In genomic region chr17:27857649-27858475, GRCm38 (mm10) we compare ENCODE assay signal across 8 mouse cellular contexts. TPM values are rescaled to one million over a fixed set of nuclear protein-coding genes. Genes with fewer than 3 reads are reported as not detected.
DNase-seq lines count a peak whose midpoint lies in the region; ATAC-seq and TF ChIP-seq lines count a peak whose summit lies in the region.

No protein-coding gene starts in this region.

- H3K9me3 ChIP-seq in kidney, postnatal 0 days (replicated peaks; ENCODE audit: low read length), result no peaks in the 10 kb centered on the region
- no peaks in the 10 kb centered on the region for H3K9me3 ChIP-seq in limb, embryonic 12.5 days
- no peaks in the 10 kb centered on the region for H3K9me3 ChIP-seq in neural tube, embryonic 12.5 days

- 30% methylated on average over 11 of the region's 11 CpGs for WGBS in kidney, postnatal 0 days
- WGBS in limb, embryonic 12.5 days, result 48% methylated on average over 11 of the region's 11 CpGs
- WGBS in neural tube, embryonic 12.5 days, result 40% methylated on average over 11 of the region's 11 CpGs

- H3K27ac ChIP-seq in kidney, postnatal 0 days, result 0 out of 2 replicates have a peak overlapping the region, but pooled peaks have one; percentile 89
- no peak overlapping the region for H3K27ac ChIP-seq in embryonic fibroblast, embryonic 13.5 days (ENCODE audit: insufficient read depth, low read length)
- peak overlapping the region; percentile 89; the same call in 1 of the 2 replicates for H3K27ac ChIP-seq in limb, embryonic 12.5 days
- no peak overlapping the region for H3K27ac ChIP-seq in neural tube, embryonic 12.5 days

- H3K9ac ChIP-seq in kidney, postnatal 0 days (ENCODE audit: low read depth, low read length), result peak overlapping the region; percentile 92
- peak overlapping the region; percentile 90 for H3K9ac ChIP-seq in limb, embryonic 12.5 days (replicated peaks)
- peak overlapping the region; percentile 89 for H3K9ac ChIP-seq in neural tube, embryonic 12.5 days

- peak overlapping the region; percentile 89 for H3K4me2 ChIP-seq in kidney, postnatal 0 days (ENCODE audit: low read length)
- H3K4me2 ChIP-seq in limb, embryonic 12.5 days, result peak overlapping the region; percentile 89
- H3K4me2 ChIP-seq in neural tube, embryonic 12.5 days (replicated peaks), result peak overlapping the region; percentile 94

- H3K4me1 ChIP-seq in kidney, postnatal 0 days (replicated peaks; ENCODE audit: insufficient read depth, low read length), result peaks cover 18% of the 10 kb centered on the region
- H3K4me1 ChIP-seq in embryonic fibroblast, embryonic 13.5 days (ENCODE audit: control insufficient read depth, insufficient read depth, low read length), result peaks cover 6% of the 10 kb centered on the region; the same call in 1 of the 2 replicates
- H3K4me1 ChIP-seq in limb, embryonic 12.5 days (replicated peaks), result peaks cover 27% of the 10 kb centered on the region
- peaks cover 25% of the 10 kb centered on the region for H3K4me1 ChIP-seq in neural tube, embryonic 12.5 days

- H3K36me3 ChIP-seq in kidney, postnatal 0 days (ENCODE audit: insufficient read depth, low read length), result peaks cover 9% of the 10 kb centered on the region; the same call in 1 of the 2 replicates
- peaks cover 16% of the 10 kb centered on the region for H3K36me3 ChIP-seq in limb, embryonic 12.5 days
- peaks cover 14% of the 10 kb centered on the region for H3K36me3 ChIP-seq in neural tube, embryonic 12.5 days

- no peaks in the 10 kb centered on the region for H3K27me3 ChIP-seq in kidney, postnatal 0 days (ENCODE audit: insufficient read depth, low read length)
- no peaks in the 10 kb centered on the region for H3K27me3 ChIP-seq in limb, embryonic 12.5 days
- no peaks in the 10 kb centered on the region for H3K27me3 ChIP-seq in neural tube, embryonic 12.5 days (replicated peaks)

- TF ChIP-seq CTCF in kidney, postnatal 0 days (IDR thresholded peaks at IDR 0.05; ENCODE audit: low read depth), result no peak
- TF ChIP-seq CTCF in embryonic fibroblast, embryonic 13.5 days (IDR thresholded peaks at IDR 0.05; ENCODE audit: borderline replicate concordance, insufficient read depth, low read length), result no peak

- peak overlapping the region; percentile 93 for H3K4me3 ChIP-seq in kidney, postnatal 0 days (replicated peaks; ENCODE audit: low read depth, low read length)
- H3K4me3 ChIP-seq in embryonic fibroblast, embryonic 13.5 days (ENCODE audit: insufficient read depth, low read length), result peak overlapping the region; percentile 71
- H3K4me3 ChIP-seq in limb, embryonic 12.5 days (replicated peaks), result peak overlapping the region; percentile 90
- H3K4me3 ChIP-seq in neural tube, embryonic 12.5 days, result peak overlapping the region; percentile 85

- no peak for ATAC-seq in kidney, postnatal 0 days (replicated peaks; ENCODE audit: low FRiP score, low read depth)
- no peak for ATAC-seq in limb, embryonic 12.5 days (ENCODE audit: insufficient number of reproducible peaks, insufficient read depth, low FRiP score, low TSS enrichment, low read depth)
- ATAC-seq in neural tube, embryonic 12.5 days (ENCODE audit: low FRiP score, low read depth), result no peak

- no peak for TF ChIP-seq POLR2A in embryonic fibroblast, embryonic 13.5 days (IDR thresholded peaks at IDR 0.05; ENCODE audit: low read depth, low read length)

- DNase-seq in kidney, postnatal 0 days (ENCODE audit: low spot score), result no peak
- DNase-seq in kidney, adult 8-10 months, result no peak
- DNase-seq in frontal cortex, adult 2 months (ENCODE audit: extremely low spot score in 1 of 2, low spot score in 1 of 2), result no peak
- no peak for DNase-seq in natural killer cell, adult 2 months (ENCODE audit: low spot score in 2 of 2)
- no peak for DNase-seq in adrenal gland, postnatal 25 days

RNA-seq across cellular contexts. Expression of gene Uhrf1bp1, which starts 1.6 kb away (rescaled TPM):
- polyA plus RNA-seq in kidney, postnatal 0 days (2015; fragmentation: Nextera tagmentation; extraction: Ambion mirVana), result 3.4 and 3.6 TPM in 2 replicates
- polyA plus RNA-seq in embryonic fibroblast, embryonic 13.5 days (2011; ENCODE audit: insufficient read length, low read depth, missing spikeins), result 16.0 and 20.6 TPM in 2 replicates
- 9.3 and 10.3 TPM in 2 replicates for polyA plus RNA-seq in limb, embryonic 12.5 days (2016; fragmentation: Nextera tagmentation; extraction: Ambion mirVana)
- 7.8 TPM in 2 replicates for polyA plus RNA-seq in neural tube, embryonic 12.5 days (2016; fragmentation: Nextera tagmentation; extraction: Ambion mirVana)
- 9.5 and 10.5 TPM in 2 replicates for polyA plus RNA-seq in frontal cortex, adult 2 months (2012; rRNA removed)
- 31.7 and 32.3 TPM in 2 replicates for total RNA-seq in adrenal gland, postnatal 25 days (2021)

RNA-seq across cellular contexts. Expression of gene Snrpc, which starts 19.9 kb away (rescaled TPM):
- polyA plus RNA-seq in kidney, postnatal 0 days (2015; fragmentation: Nextera tagmentation; extraction: Ambion mirVana), result 258 and 263 TPM in 2 replicates
- 101 and 121 TPM in 2 replicates for polyA plus RNA-seq in embryonic fibroblast, embryonic 13.5 days (2011; ENCODE audit: insufficient read length, low read depth, missing spikeins)
- 364 and 379 TPM in 2 replicates for polyA plus RNA-seq in limb, embryonic 12.5 days (2016; fragmentation: Nextera tagmentation; extraction: Ambion mirVana)
- 322 and 330 TPM in 2 replicates for polyA plus RNA-seq in neural tube, embryonic 12.5 days (2016; fragmentation: Nextera tagmentation; extraction: Ambion mirVana)
- 66.1 and 78.6 TPM in 2 replicates for polyA plus RNA-seq in frontal cortex, adult 2 months (2012; rRNA removed)
- 86.4 and 87.9 TPM in 2 replicates for total RNA-seq in adrenal gland, postnatal 25 days (2021)

RNA-seq across cellular contexts. Expression of gene D17Wsu92e, which starts 37.4 kb away (rescaled TPM):
- polyA plus RNA-seq in kidney, postnatal 0 days (2015; fragmentation: Nextera tagmentation; extraction: Ambion mirVana), result 19.6 and 20.4 TPM in 2 replicates
- 63.7 and 68.6 TPM in 2 replicates for polyA plus RNA-seq in embryonic fibroblast, embryonic 13.5 days (2011; ENCODE audit: insufficient read length, low read depth, missing spikeins)
- polyA plus RNA-seq in limb, embryonic 12.5 days (2016; fragmentation: Nextera tagmentation; extraction: Ambion mirVana), result 18.2 and 18.6 TPM in 2 replicates
- polyA plus RNA-seq in neural tube, embryonic 12.5 days (2016; fragmentation: Nextera tagmentation; extraction: Ambion mirVana), result 11.5 and 12.1 TPM in 2 replicates
- 157 and 178 TPM in 2 replicates for polyA plus RNA-seq in frontal cortex, adult 2 months (2012; rRNA removed)
- 170 and 180 TPM in 2 replicates for total RNA-seq in adrenal gland, postnatal 25 days (2021)

RNA-seq across cellular contexts. Expression of gene Anks1, which starts 51.2 kb away (rescaled TPM):
- polyA plus RNA-seq in kidney, postnatal 0 days (2015; fragmentation: Nextera tagmentation; extraction: Ambion mirVana), result 10.5 and 11.3 TPM in 2 replicates
- polyA plus RNA-seq in embryonic fibroblast, embryonic 13.5 days (2011; ENCODE audit: insufficient read length, low read depth, missing spikeins), result 9.9 and 12.7 TPM in 2 replicates
- polyA plus RNA-seq in limb, embryonic 12.5 days (2016; fragmentation: Nextera tagmentation; extraction: Ambion mirVana), result 19.0 and 21.8 TPM in 2 replicates
- 84.6 and 93.6 TPM in 2 replicates for polyA plus RNA-seq in neural tube, embryonic 12.5 days (2016; fragmentation: Nextera tagmentation; extraction: Ambion mirVana)
- 32.3 and 35.6 TPM in 2 replicates for polyA plus RNA-seq in frontal cortex, adult 2 months (2012; rRNA removed)
- total RNA-seq in adrenal gland, postnatal 25 days (2021), result 34.0 and 35.0 TPM in 2 replicates

RNA-seq across cellular contexts. Expression of gene Taf11, which starts 51.8 kb away (rescaled TPM):
- polyA plus RNA-seq in kidney, postnatal 0 days (2015; fragmentation: Nextera tagmentation; extraction: Ambion mirVana), result 55.5 and 58.1 TPM in 2 replicates
- 33.2 and 39.5 TPM in 2 replicates for polyA plus RNA-seq in embryonic fibroblast, embryonic 13.5 days (2011; ENCODE audit: insufficient read length, low read depth, missing spikeins)
- polyA plus RNA-seq in limb, embryonic 12.5 days (2016; fragmentation: Nextera tagmentation; extraction: Ambion mirVana), result 101 and 115 TPM in 2 replicates
- 83.8 and 96.5 TPM in 2 replicates for polyA plus RNA-seq in neural tube, embryonic 12.5 days (2016; fragmentation: Nextera tagmentation; extraction: Ambion mirVana)
- 44.0 and 49.3 TPM in 2 replicates for polyA plus RNA-seq in frontal cortex, adult 2 months (2012; rRNA removed)
- total RNA-seq in adrenal gland, postnatal 25 days (2021), result 24.4 and 34.9 TPM in 2 replicates

Comparison
In these comparisons a context has a peak if more than half of its experiments do, and no peak if none do; other contexts are left out.
1. H3K27ac ChIP-seq: peak in kidney, postnatal 0 days (single experiment) and limb, embryonic 12.5 days (single experiment); none in embryonic fibroblast, embryonic 13.5 days (single experiment) and neural tube, embryonic 12.5 days (single experiment).
2. Peak in every context shown above with its lines, with median percentiles within 50 percentile points of each other: H3K4me2 ChIP-seq, H3K4me3 ChIP-seq and H3K9ac ChIP-seq.